Comparison of ENCODE assay signal across 8 mouse cellular contexts in the genomic region with DNA sequence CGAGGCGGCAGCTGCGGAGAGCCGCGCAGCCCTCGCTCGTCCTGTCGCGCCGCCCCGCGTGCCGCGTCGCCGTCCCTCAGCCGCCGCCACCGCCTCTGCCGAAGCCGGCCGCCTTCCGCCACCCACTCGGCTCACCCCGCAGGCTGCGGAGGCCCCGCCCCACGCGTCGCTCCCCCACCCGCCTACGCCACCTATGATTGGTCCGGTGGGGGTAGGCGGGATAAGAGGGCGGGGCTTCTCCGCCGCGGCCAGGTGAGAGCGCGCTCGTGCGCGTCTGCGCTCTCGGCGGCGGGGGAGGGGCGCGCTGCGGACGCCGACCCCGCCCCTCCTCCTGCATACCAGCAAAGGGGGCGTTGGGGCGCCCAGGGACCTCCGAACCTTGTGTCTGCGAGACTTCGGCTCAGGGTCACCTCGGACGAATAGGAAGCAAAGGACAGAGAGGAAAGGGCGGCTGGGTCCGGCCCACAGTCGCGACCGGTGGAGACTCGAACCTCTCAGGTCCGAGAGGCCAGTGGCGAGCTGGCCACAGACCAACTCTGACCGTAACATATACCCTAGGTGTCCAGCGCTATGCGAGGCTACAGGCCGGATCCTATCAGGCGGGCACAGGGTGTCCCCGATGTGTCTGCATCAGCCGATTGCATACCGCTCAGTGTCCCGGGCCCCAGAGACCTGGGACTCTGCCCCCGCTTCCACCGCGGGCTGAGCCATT. TPM values are rescaled to one million over a fixed set of nuclear protein-coding genes. Genes with fewer than 3 reads are reported as not detected.
DNase-seq lines count a peak whose midpoint lies in the region; ATAC-seq and TF ChIP-seq lines count a peak whose summit lies in the region.

A gene (minus strand): TSS at position 141 of the 712 bp plus-strand sequence.

- peaks cover 35% of the 10 kb centered on the region for H3K27me3 ChIP-seq in CH12.LX (replicated peaks)
- peaks cover 46% of the 10 kb centered on the region for H3K27me3 ChIP-seq in forebrain, embryonic 12.5 days
- H3K27me3 ChIP-seq in heart, embryonic 16.5 days (ENCODE audit: control insufficient read depth, insufficient read depth, low read length), result no peaks in the 10 kb centered on the region; the same call in 1 of the 2 replicates
- H3K27me3 ChIP-seq in liver, embryonic 13.5 days, result peaks cover 15% of the 10 kb centered on the region
- no peaks in the 10 kb centered on the region for H3K27me3 ChIP-seq in stomach, embryonic 14.5 days (ENCODE audit: control insufficient read depth, insufficient read depth, low read length)

- H3K9ac ChIP-seq in CH12.LX (ENCODE audit: insufficient read depth, low read depth), result peak within 1 kb of the TSS; percentile 22; the same call in 1 of the 2 replicates
- H3K9ac ChIP-seq in forebrain, embryonic 12.5 days, result peak within 1 kb of the TSS; percentile 88
- peak within 1 kb of the TSS; percentile 89 for H3K9ac ChIP-seq in heart, embryonic 16.5 days (ENCODE audit: low read length)
- H3K9ac ChIP-seq in liver, embryonic 13.5 days, result peak within 1 kb of the TSS; percentile 91
- peak within 1 kb of the TSS; percentile 76 for H3K9ac ChIP-seq in stomach, embryonic 14.5 days (replicated peaks; ENCODE audit: low read depth, low read length)

- H3K4me1 ChIP-seq in CH12.LX (ENCODE audit: control insufficient read depth in 1 of 2, insufficient read depth in 2 of 2), result peaks cover 13 to 34% of the 10 kb centered on the region in 2 experiments
- peaks cover 9% of the 10 kb centered on the region; the same call in 1 of the 2 replicates for H3K4me1 ChIP-seq in forebrain, embryonic 12.5 days
- peaks cover 13% of the 10 kb centered on the region for H3K4me1 ChIP-seq in heart, embryonic 16.5 days (ENCODE audit: control insufficient read depth, insufficient read depth, low read length)
- H3K4me1 ChIP-seq in liver, embryonic 13.5 days (replicated peaks), result peaks cover 36% of the 10 kb centered on the region
- H3K4me1 ChIP-seq in stomach, embryonic 14.5 days (ENCODE audit: control insufficient read depth, insufficient read depth, low read length), result peaks cover 13% of the 10 kb centered on the region; the same call in 1 of the 2 replicates

- H3K9me3 ChIP-seq in CH12.LX (replicated peaks; ENCODE audit: low read length), result no peaks in the 10 kb centered on the region
- no peaks in the 10 kb centered on the region for H3K9me3 ChIP-seq in forebrain, embryonic 12.5 days
- no peaks in the 10 kb centered on the region for H3K9me3 ChIP-seq in heart, embryonic 16.5 days (replicated peaks; ENCODE audit: control insufficient read depth, low read length)
- H3K9me3 ChIP-seq in liver, embryonic 13.5 days (replicated peaks), result no peaks in the 10 kb centered on the region
- no peaks in the 10 kb centered on the region for H3K9me3 ChIP-seq in stomach, embryonic 14.5 days (ENCODE audit: control insufficient read depth, low read depth, low read length)

- no peaks in the 10 kb centered on the region for H3K79me2 ChIP-seq in CH12.LX (replicated peaks; ENCODE audit: control insufficient read depth, extremely low read depth, insufficient read depth, poor library complexity, severe bottlenecking)

- peak; percentile 85 for DNase-seq in CH12.LX (ENCODE audit: extremely low read depth)
- peak; percentile 79 for DNase-seq in c-Kit-positive CD71-positive TER-119-negative erythroid progenitor cells, embryonic 14.5 days (ENCODE audit: low read depth)
- peak; percentile 95 to 98 for DNase-seq in kidney, postnatal 25 days
- DNase-seq in liver, embryonic 13.5 days, result peak; percentile 88
- DNase-seq in natural killer cell, adult 2 months (ENCODE audit: low spot score in 2 of 2), result peak; percentile 81 to 90

- peak; percentile 97 for ATAC-seq in forebrain, embryonic 12.5 days (ENCODE audit: low FRiP score)
- peak; percentile 97 for ATAC-seq in heart, embryonic 16.5 days (replicated peaks; ENCODE audit: extremely low read depth, insufficient read depth, low FRiP score)
- peak; percentile 94 for ATAC-seq in liver, embryonic 13.5 days (ENCODE audit: low read depth)
- peak; percentile 97 for ATAC-seq in stomach, embryonic 14.5 days (ENCODE audit: insufficient number of reproducible peaks, insufficient read depth, low FRiP score, low read depth)

- peak within 1 kb of the TSS; percentile 82 for H3K4me2 ChIP-seq in CH12.LX (ENCODE audit: insufficient read depth, low read depth, poor library complexity, severe bottlenecking)
- H3K4me2 ChIP-seq in forebrain, embryonic 12.5 days, result peak within 1 kb of the TSS; percentile 98
- peak within 1 kb of the TSS; percentile 65 for H3K4me2 ChIP-seq in heart, embryonic 16.5 days (ENCODE audit: low read depth, low read length)
- peak within 1 kb of the TSS; percentile 99 for H3K4me2 ChIP-seq in liver, embryonic 13.5 days
- peak within 1 kb of the TSS; percentile 87 for H3K4me2 ChIP-seq in stomach, embryonic 14.5 days (replicated peaks; ENCODE audit: low read depth, low read length)

- WGBS in forebrain, embryonic 12.5 days, result under 1% methylated on average over 79 of the region's 80 CpGs
- WGBS in heart, embryonic 16.5 days, result 1% methylated on average over 79 of the region's 80 CpGs
- under 1% methylated on average over 60 of the region's 80 CpGs for WGBS in liver, embryonic 13.5 days (ENCODE audit: insufficient replicate concordance)
- under 1% methylated on average over 72 of the region's 80 CpGs for WGBS in stomach, embryonic 14.5 days

- H3K27ac ChIP-seq in CH12.LX (ENCODE audit: insufficient read depth, low read depth), result no peak within 1 kb of the TSS
- H3K27ac ChIP-seq in forebrain, embryonic 12.5 days, result peak within 1 kb of the TSS; percentile 83
- peak within 1 kb of the TSS; percentile 91 for H3K27ac ChIP-seq in heart, embryonic 16.5 days (ENCODE audit: low read length)
- H3K27ac ChIP-seq in liver, embryonic 13.5 days, result peak within 1 kb of the TSS; percentile 95
- peak within 1 kb of the TSS; percentile 74 for H3K27ac ChIP-seq in stomach, embryonic 14.5 days (ENCODE audit: low read length)

- no peak for TF ChIP-seq CTCF in CH12.LX (conservative IDR thresholded peaks at IDR 0.05 in 1 of 2, IDR thresholded peaks at IDR 0.05 in 1 of 2; ENCODE audit: low read depth in 2 of 2, low read length in 2 of 2)

- in situ Hi-C loops in CH12.LX (cut with MboI; ENCODE audit: low pct_ligation_motif_present, low pct_unique_long_range_greater_than_20kb, low sequenced_read_pairs), result no loop called here

- TF ChIP-seq EP300 in CH12.LX (IDR thresholded peaks at IDR 0.05; ENCODE audit: low read length), result no peak

- no peak for TF ChIP-seq RAD21 in CH12.LX (IDR thresholded peaks at IDR 0.05; ENCODE audit: low read depth, low read length)

- peak within 1 kb of the TSS; percentile 45 to 83 (median 61) for H3K4me3 ChIP-seq in CH12.LX (replicated peaks in 1 of 3; ENCODE audit: low read depth in 2 of 3, low read length in 2 of 3, poor library complexity in 1 of 3)
- H3K4me3 ChIP-seq in forebrain, embryonic 12.5 days (replicated peaks), result peak within 1 kb of the TSS; percentile 75
- peak within 1 kb of the TSS; percentile 63 for H3K4me3 ChIP-seq in heart, embryonic 16.5 days (ENCODE audit: low read length)
- peak within 1 kb of the TSS; percentile 87 for H3K4me3 ChIP-seq in liver, embryonic 13.5 days (replicated peaks)
- H3K4me3 ChIP-seq in stomach, embryonic 14.5 days (ENCODE audit: low read depth, low read length), result peak within 1 kb of the TSS; percentile 53

- dilution Hi-C loops in CH12.LX (cut with MboI; ENCODE audit: extremely low pct_ligation_motif_present, extremely low pct_unique_long_range_greater_than_20kb, low sequenced_read_pairs), result no loop called here

- H3K36me3 ChIP-seq in CH12.LX (replicated peaks in 1 of 2; ENCODE audit: control insufficient read depth in 1 of 2, insufficient read depth in 1 of 2, low read length in 1 of 2), result no peaks in the 10 kb centered on the region
- H3K36me3 ChIP-seq in forebrain, embryonic 12.5 days (replicated peaks), result no peaks in the 10 kb centered on the region
- no peaks in the 10 kb centered on the region for H3K36me3 ChIP-seq in heart, embryonic 16.5 days (ENCODE audit: control insufficient read depth, insufficient read depth)
- no peaks in the 10 kb centered on the region for H3K36me3 ChIP-seq in liver, embryonic 13.5 days
- no peaks in the 10 kb centered on the region for H3K36me3 ChIP-seq in stomach, embryonic 14.5 days (ENCODE audit: control insufficient read depth, insufficient read depth, low read length)

- peak; percentile 34; the same call in 1 of the 2 replicates for TF ChIP-seq POLR2A in CH12.LX (IDR thresholded peaks at IDR 0.05; ENCODE audit: low read depth, low read length)

TF ChIP-seq in CH12.LX, 34 proteins besides CTCF, POLR2A, EP300 and RAD21 (continues in another document):
- TF ChIP-seq JUND (conservative IDR thresholded peaks at IDR 0.05; ENCODE audit: low read depth, low read length) (no peak), PAX5 (IDR thresholded peaks at IDR 0.05; ENCODE audit: low read length) (no peak), ELF1 (IDR thresholded peaks at IDR 0.05; ENCODE audit: low read depth, low read length) (no peak; the same call in 1 of the 2 replicates), CHD1 (IDR thresholded peaks at IDR 0.05; ENCODE audit: low read depth, low read length) (no peak), GABPA (IDR thresholded peaks at IDR 0.05; ENCODE audit: insufficient replicate concordance, low read depth, low read length) (no peak), USF1 (IDR thresholded peaks at IDR 0.05; ENCODE audit: low read depth, low read length) (no peak), JUN (IDR thresholded peaks at IDR 0.05; ENCODE audit: insufficient read depth, low read depth, low read length) (no peak), IRF4 (IDR thresholded peaks at IDR 0.05; ENCODE audit: low read depth, low read length) (peak; percentile 27; the same call in 1 of the 2 replicates), E2F4 (IDR thresholded peaks at IDR 0.05; ENCODE audit: insufficient replicate concordance, low read depth, low read length) (no peak), ZNF384 (IDR thresholded peaks at IDR 0.05; ENCODE audit: low read depth, low read length) (no peak), ZC3H11A (IDR thresholded peaks at IDR 0.05; ENCODE audit: low read depth, low read length) (no peak), TCF12 (IDR thresholded peaks at IDR 0.05; ENCODE audit: low read depth, low read length) (peak; percentile 48; the same call in 1 of the 2 replicates), MAZ (IDR thresholded peaks at IDR 0.05; ENCODE audit: low read depth, low read length) (0 out of 2 replicates have a peak, but pooled peaks have one; percentile 24), ETS1 (conservative IDR thresholded peaks at IDR 0.05; ENCODE audit: low read depth, low read length) (0 out of 2 replicates have a peak, but pooled peaks have one; percentile 7)

RNA-seq across cellular contexts. Expression of the gene that starts here (rescaled TPM):
- total RNA-seq in CH12.LX (2012; rRNA removed), result 0.64 and 0.76 TPM in 2 replicates
- 0.34 and 0.42 TPM in 2 replicates for total RNA-seq in CH12.LX (2014; rRNA removed)
- 1.3 and 2.0 TPM in 2 replicates for polyA plus RNA-seq in CH12.LX (2012; ENCODE audit: insufficient read length, low read depth)
- polyA plus RNA-seq in forebrain, embryonic 12.5 days (2016; fragmentation: Nextera tagmentation; extraction: Ambion mirVana), result 9.5 and 9.9 TPM in 2 replicates
- 11.2 and 13.6 TPM in 2 replicates for polyA plus RNA-seq in heart, embryonic 16.5 days (2015; fragmentation: Nextera tagmentation; extraction: Ambion mirVana)
- 3.4 and 4.0 TPM in 2 replicates for polyA plus RNA-seq in liver, embryonic 13.5 days (2015; fragmentation: Nextera tagmentation; extraction: Ambion mirVana)
- 20.9 and 23.9 TPM in 2 replicates for polyA plus RNA-seq in stomach, embryonic 14.5 days (2014; fragmentation: Nextera tagmentation; extraction: Ambion mirVana)

Comparison
In these comparisons a context has a peak if more than half of its experiments do, and no peak if none do; other contexts are left out.
1. H3K9ac ChIP-seq: peak in every context shown above with its lines; median percentile 91 in liver, embryonic 13.5 days; 89 in heart, embryonic 16.5 days; 88 in forebrain, embryonic 12.5 days; 76 in stomach, embryonic 14.5 days; 22 in CH12.LX.